Mouse (Mus musculus) Patski (cell line): ENCODE results near the gene Itpr2. TPM values are rescaled to one million over a fixed set of nuclear protein-coding genes. Genes with fewer than 3 reads are reported as not detected.

Experiments used
- ATAC-seq: fragments of 100-300 bp; one replicate; pipeline ENCODE4 v1.8.0; 2021
- CTCF ChIA-PET: fragments of 350-600 bp; sonication (Branson Sonifier 250); formaldehyde crosslinking; loops from one replicate; lab custom pipeline; 2022; ENCODE audit warnings: inconsistent platforms; lab: Charles Lee
- POLR2A ChIA-PET: fragments of 350-600 bp; sonication (Branson Sonifier 250); formaldehyde crosslinking; loops from one replicate; lab custom pipeline; 2022; ENCODE audit warnings: antibody characterized with exemption, inconsistent platforms; lab: Charles Lee
- DNase-seq: peaks from one replicate; pipeline ENCODE4 v3.0.0-alpha.2; 2011; ENCODE audit warnings: low read depth, low spot score
- H3K27me3 ChIP-seq: fragments of 371-371 bp; one replicate; pipeline ENCODE4 v1.5.1; 2021
- CTCF ChIP-seq: fragments of 100-300 bp; IDR thresholded peaks from one replicate; pipeline ENCODE4 v1.5.1; 2021
- in situ Hi-C: fragments of 300-500 bp; cut with MboI; formaldehyde crosslinking; loops from 3 replicates; pipeline ENCODE4 v1.11.1; 2018; ENCODE audit warnings: low pct_unique_long_range_greater_than_20kb, mixed read lengths
- polyA plus RNA-seq: library from polyadenylated mRNA; unstranded; gene quantifications from one replicate; pipeline ENCODE4 v1.2.3, GENCODE M21; 2021

Gene Itpr2
- polyA plus RNA-seq, 1 experiment from 2014 or later = 12.7 TPM

DNA sequence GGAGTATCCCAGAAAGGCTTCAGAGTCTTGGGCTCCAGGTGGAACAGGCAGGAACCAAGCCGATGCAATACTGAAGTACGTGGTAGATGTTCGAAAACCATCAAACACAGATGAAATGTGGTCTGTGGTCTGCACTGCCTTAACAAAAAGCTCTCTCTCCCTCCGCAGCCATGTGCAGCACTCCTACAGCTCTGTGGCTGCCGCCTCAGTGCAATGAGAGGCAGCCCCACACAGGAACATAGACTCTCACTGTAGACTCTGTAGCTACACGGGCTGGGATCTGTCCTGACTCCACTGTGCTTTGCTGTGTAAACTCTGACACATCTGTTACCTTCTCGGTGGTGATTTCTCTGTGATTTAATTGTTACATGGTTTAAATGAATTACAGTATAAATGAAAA lies 218.0 kb downstream of the Itpr2 start:
- DNase-seq (no peak), ATAC-seq (no peak)
- POLR2A ChIA-PET = no interaction called here
- no peak for TF ChIP-seq CTCF
- in situ Hi-C loops = loop anchor here (10.0 kb wide), 1 partner anchor 919 kb away; no protein-coding TSS in a partner anchor
- H3K27me3 ChIP-seq = no peaks in the 10 kb centered on the region
- CTCF ChIA-PET = interaction anchor here (1.3 to 1.6 kb wide), 3 partner anchors 11 to 12 kb away, joined by 4 read pairs; no protein-coding TSS in a partner anchor

DNA sequence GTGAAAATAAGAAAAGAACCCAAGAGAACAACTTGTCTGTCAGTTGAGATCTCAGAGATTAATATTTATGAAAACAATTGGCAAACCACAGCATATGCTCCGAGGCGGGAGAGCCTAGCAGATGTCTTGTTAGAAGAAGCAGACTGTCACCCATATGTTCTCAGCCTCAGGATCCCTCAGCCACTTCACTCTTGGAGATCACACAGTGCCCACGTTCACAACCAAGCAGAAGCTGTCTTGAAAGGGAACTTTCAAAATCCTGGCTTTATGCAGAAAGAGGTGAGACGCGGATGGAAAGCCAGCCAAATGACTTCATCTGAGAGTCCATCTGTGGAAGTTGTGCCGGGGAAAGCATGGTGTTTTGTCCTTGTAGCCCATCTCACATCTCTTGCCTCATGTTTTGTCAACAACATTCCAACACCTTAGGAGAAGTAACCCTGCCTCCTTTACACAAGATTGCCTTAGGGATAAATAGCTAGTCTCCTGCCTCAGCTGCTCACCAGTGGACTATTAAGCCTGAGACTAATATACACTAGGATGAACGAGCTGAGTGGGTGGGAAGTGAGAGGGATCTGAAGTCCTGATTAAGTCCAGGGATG lies 219.9 kb downstream of the Itpr2 start:
- ChIA-PET POLR2A (no interaction called here), CTCF (no interaction called here)
- H3K27me3 ChIP-seq = no peaks in the 10 kb centered on the region
- TF ChIP-seq CTCF = no peak
- DNase-seq (no peak), ATAC-seq (no peak)
- in situ Hi-C loops = loop anchor here (10.0 kb wide), 1 partner anchor 917 kb away; no protein-coding TSS in a partner anchor

DNA sequence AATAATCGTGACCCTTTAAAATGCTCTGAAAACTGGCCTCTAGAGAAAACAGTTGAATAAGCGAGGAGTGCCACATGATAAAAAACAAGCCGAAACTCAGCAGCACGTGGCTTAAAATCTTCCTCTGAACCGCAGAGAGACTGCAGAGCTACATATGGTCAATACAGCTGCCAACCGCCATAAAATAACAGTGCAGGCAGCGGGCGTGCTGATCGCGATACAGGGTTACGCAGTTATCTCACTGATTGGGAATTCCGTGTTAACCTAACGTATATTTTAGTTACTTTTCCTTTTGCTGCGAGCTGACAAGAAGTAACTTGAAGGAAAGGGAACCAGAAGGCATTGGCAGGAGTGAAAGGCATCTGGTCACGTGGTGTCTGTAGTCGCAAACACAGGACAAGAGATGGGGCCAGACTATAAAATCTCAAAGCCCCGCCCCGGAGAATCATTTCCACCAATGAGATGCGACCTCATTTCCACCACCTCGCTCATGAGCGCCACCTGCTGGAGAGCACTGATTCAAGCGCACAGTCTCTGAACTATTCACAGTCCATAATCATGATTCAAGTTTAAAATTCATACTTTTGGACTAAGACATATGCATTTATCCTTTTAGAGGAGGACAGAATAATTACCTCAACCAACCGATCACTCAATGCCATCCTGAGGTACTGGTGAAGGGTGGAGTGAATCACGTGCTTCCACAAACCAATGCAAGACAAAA lies 220.7 kb downstream of the Itpr2 start:
- in situ Hi-C loops = loop anchor here (10.0 kb wide), 1 partner anchor 917 kb away; no protein-coding TSS in a partner anchor
- DNase-seq = no peak

DNA sequence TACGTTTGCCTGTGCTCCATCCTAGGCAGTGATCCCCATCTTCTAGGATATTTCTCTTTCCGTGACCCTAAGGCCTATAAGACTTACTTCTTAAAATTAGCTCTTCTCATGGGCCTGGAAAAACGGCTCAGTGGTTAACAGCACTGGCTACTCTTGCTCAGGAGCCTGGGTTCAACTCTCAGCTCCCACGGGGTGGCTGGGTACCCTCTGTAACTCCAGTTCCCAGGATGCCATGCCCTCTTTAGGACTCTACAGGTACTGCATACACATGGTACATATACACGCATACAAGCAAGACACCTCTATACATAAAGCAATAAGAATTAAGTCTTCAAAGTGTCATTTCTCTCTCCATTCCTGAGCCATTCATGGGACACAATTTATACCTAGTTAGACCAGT lies 228.8 kb downstream of the Itpr2 start:
- DNase-seq (no peak), ATAC-seq (no peak)
- CTCF ChIA-PET = interaction anchor here (1.3 to 3.3 kb wide), 5 partner anchors 11 to 913 kb away, joined by 3 to 22 read pairs (median 4); no protein-coding TSS in a partner anchor
- no peak for TF ChIP-seq CTCF
- H3K27me3 ChIP-seq = no peaks in the 10 kb centered on the region
- in situ Hi-C loops = loop anchor here (5.0 to 10.0 kb wide), 2 partner anchors 308 to 441 kb away; no protein-coding TSS in a partner anchor
- POLR2A ChIA-PET = no interaction called here

More for the DNA sequence above, 220.7 kb downstream of the Itpr2 start:
- ATAC-seq = no peak
- H3K27me3 ChIP-seq = no peaks in the 10 kb centered on the region
- ChIA-PET CTCF (interaction anchor here (0.8 to 1.4 kb wide), 2 partner anchors 10 to 448 kb away, joined by 3 to 8 read pairs; no protein-coding TSS in a partner anchor), POLR2A (no interaction called here)
- peak; percentile 82 for TF ChIP-seq CTCF

DNA sequence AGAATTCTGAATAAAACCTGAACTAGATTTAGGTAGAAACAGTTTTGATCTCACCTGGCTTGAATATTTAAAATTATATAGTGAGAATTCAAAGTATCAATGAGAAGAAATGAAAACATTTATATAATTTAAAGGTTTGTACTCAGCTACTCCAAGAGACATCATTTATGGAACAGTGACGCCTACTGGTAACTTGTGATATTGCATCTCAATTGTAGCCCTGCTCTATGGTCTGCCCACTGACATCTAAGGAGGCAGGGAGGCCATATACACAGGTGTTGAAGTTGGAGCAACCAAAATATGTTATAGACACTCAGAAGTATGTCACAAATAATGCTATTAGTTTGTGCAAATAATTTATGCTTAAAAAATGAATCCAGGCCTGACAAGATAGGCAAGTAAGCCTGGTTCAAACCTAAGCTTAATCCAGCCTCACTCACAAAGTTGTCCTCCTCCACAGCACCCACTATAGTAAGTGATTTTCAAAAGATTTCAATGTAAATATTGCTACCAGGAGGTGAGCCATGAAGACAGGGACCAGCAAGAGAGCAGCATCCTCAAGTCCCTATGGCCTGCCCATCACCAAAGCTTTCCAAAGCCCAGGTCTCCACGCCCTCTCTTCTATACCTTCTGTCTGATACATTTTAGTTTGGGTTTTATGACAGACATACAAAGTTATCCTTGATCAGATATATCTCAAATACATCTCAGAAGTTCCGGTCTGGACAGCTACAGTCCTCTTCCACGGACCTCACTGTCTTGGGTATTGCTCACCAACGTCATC lies 229.6 kb downstream of the Itpr2 start:
- POLR2A ChIA-PET = no interaction called here
- in situ Hi-C loops = loop anchor here (5.0 to 10.0 kb wide), 2 partner anchors 308 to 440 kb away; no protein-coding TSS in a partner anchor
- H3K27me3 ChIP-seq = no peaks in the 10 kb centered on the region
- DNase-seq (no peak), ATAC-seq (no peak)
- CTCF ChIA-PET = interaction anchor here (0.7 to 3.3 kb wide), 25 partner anchors 8 to 912 kb away, joined by 3 to 22 read pairs (median 3); no protein-coding TSS in a partner anchor
- TF ChIP-seq CTCF = peak; percentile 73

DNA sequence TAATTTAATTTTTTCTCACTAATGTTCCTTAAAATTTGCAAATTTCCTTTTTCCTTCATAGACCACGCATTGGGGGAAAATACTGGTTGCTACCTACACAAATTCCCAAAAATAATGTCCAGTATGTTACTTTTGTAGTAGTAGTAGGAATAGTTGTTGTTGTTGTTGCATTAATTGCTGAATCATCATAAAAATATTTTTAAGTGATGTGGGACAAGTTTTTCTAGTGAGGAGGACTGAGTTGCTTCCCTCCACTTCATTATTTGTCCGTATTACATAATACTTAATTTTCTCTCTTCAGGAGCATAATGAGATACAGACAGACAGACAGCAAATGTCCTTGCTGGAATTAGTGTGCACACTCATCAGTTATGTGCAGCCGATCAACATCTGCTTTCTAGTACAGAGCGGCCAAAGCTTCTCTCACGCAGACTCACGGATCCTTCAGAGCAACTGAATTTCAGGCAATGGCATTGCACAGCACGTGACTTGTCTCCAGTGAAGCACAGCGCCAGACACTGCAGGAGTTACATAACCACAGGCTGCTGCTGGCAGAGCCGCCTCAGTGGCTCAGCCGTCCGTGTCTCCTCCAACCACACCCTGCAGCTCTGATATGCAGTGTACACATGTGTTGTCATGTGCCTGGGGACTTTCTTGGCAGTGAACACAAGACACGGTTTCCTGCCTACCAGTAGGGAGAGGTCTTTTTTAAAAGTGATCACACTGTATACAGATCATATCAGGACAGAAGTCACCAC lies 231.1 kb downstream of the Itpr2 start:
- CTCF ChIA-PET = interaction anchor here (1.2 to 2.4 kb wide), 6 partner anchors 10 to 420 kb away, joined by 3 to 8 read pairs (median 4); no protein-coding TSS in a partner anchor
- H3K27me3 ChIP-seq = no peaks in the 10 kb centered on the region
- ATAC-seq (peak; percentile 78), DNase-seq (peak; percentile 79)
- POLR2A ChIA-PET = interaction anchor here (0.6 kb wide), 1 partner anchor 409 kb away, joined by 5 read pairs; no protein-coding TSS in a partner anchor
- TF ChIP-seq CTCF = no peak
- in situ Hi-C loops = loop anchor here (5.0 to 10.0 kb wide), 2 partner anchors 306 to 439 kb away; no protein-coding TSS in a partner anchor

DNA sequence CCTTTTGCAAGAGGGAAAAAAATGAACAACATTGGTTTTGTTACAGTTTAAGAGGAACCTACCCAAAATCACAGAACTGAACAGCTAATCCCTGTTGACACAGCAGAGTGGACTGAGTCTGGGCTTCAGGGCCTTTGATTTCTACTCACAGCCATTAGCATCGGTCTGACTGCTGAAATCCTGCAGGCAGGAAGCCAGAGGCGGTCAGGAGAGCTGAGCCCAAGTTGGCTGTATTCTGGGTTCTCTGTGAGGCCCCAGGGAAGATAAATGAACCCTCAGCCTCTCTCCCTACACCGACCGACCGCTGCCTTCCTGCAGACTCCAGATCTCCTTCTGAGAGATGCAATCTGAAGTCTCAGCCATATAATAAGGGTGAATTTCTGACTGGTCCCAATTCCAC lies 231.9 kb downstream of the Itpr2 start:
- H3K27me3 ChIP-seq = no peaks in the 10 kb centered on the region
- in situ Hi-C loops = loop anchor here (5.0 to 10.0 kb wide), 2 partner anchors 305 to 438 kb away; no protein-coding TSS in a partner anchor
- TF ChIP-seq CTCF = no peak
- CTCF ChIA-PET = no interaction called here
- DNase-seq = no peak
- POLR2A ChIA-PET = interaction anchor here (0.6 kb wide), 1 partner anchor 408 kb away, joined by 5 read pairs; no protein-coding TSS in a partner anchor
- ATAC-seq = no peak

DNA sequence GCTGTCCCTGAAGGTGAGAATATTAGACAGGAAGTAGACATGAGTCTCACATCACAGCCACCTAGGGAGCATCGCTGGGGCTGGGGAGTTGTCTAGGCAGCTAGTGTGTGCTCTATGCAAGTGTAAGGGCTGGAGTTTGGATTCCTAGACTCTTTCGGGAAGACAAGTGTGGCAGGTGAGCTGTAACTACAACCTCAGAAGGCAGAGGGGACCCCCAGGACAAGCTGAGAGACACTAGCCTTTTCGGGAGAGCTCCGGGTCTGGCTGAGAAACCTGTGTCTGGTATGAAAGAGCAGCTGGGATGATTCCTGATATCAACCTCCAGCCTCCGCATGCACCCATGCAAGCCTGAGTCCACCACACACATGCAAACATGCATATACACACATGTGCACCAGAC lies 232.7 kb downstream of the Itpr2 start:
- TF ChIP-seq CTCF = no peak
- ATAC-seq (no peak), DNase-seq (no peak)
- CTCF ChIA-PET = no interaction called here
- in situ Hi-C loops = no loop called here
- H3K27me3 ChIP-seq = no peaks in the 10 kb centered on the region
- POLR2A ChIA-PET = no interaction called here

DNA sequence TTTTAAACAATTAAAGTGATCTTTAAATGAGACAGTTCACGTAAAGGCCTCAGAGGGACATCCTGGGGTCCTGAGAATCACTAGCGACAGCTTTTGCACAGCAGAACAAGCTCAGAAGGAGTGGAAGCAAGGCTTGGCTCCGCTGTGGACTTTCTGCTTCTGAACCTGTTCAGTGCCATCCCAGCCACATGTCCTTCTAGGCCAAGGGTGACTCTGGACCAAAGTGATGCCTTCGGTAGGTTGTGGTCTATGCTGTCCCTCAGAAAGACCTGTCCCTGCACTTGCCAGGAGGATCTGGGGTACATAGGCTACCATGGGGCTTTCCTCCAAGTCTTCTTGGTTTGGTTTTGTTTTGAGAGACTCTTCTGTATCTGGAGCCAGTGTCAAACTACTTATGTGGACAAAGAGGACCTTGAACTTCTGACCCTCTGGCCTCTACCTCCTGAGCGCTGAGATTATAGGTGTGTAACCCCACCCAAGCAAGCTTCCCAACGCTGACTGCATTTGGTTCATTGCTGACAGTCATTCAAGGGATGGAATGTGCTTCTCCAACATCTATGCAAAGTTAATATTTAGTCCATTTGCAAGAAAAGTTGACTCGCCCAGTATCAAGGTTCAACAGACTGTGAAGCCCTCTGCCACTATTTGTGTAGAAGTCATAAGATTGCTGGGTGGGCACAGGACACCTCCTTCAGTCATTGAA lies 241.2 kb downstream of the Itpr2 start:
- ATAC-seq = no peak
- CTCF ChIA-PET = interaction anchor here (1.6 kb wide), 1 partner anchor 415 kb away, joined by 5 read pairs; no protein-coding TSS in a partner anchor
- in situ Hi-C loops = no loop called here

More for the DNA sequence above, 241.2 kb downstream of the Itpr2 start:
- H3K27me3 ChIP-seq = no peaks in the 10 kb centered on the region
- no peak for TF ChIP-seq CTCF
- POLR2A ChIA-PET = no interaction called here
- DNase-seq = no peak
